Comparison of ENCODE assay signal across 8 mouse cellular contexts in genomic region chr10:117845597-117846259, GRCm38 (mm10). TPM values are rescaled to one million over a fixed set of nuclear protein-coding genes. Genes with fewer than 3 reads are reported as not detected.
DNase-seq lines count a peak whose midpoint lies in the region; ATAC-seq lines count a peak whose summit lies in the region.

Gene Rap1b, minus strand, starts transcription at chr10:117846035.

- DNase-seq in adipocyte (ENCODE audit: low spot score) = peak; percentile 90
- peak; percentile 91 for DNase-seq in embryo, embryonic 10 days (ENCODE audit: low spot score)
- DNase-seq in gastrocnemius, postnatal 14 days = peak; percentile 98
- peak; percentile 91 to 98 for DNase-seq in left cerebral cortex, postnatal 10 days (ENCODE audit: extremely low spot score in 1 of 2, low spot score in 2 of 2)
- peak; percentile 98 for DNase-seq in right cerebral cortex, postnatal 25 days
- DNase-seq in urinary bladder, postnatal 4 days (ENCODE audit: low spot score in 2 of 2) = peak; percentile 97

- intact Hi-C loops in gastrocnemius, postnatal 14 days (cut with DNase I; ENCODE audit: low total_unique reads) = no loop called here
- intact Hi-C loops in left cerebral cortex, postnatal 10 days (cut with DNase I) = loop anchor here (2.0 to 5.0 kb wide), 2 partner anchors 137 to 267 kb away; no protein-coding TSS in a partner anchor

- ATAC-seq in inflammation-experienced regulatory T-cells, adult 6 months = peak; percentile 63
- ATAC-seq in megakaryocyte-erythroid progenitor cell, adult 5-6 weeks (replicated peaks; ENCODE audit: low FRiP score, low TSS enrichment, poor library complexity, severe bottlenecking) = peak; percentile 84

RNA-seq across cellular contexts. Expression of gene Rap1b, which starts in this region (rescaled TPM):
- total RNA-seq in gastrocnemius, postnatal 14 days (2021) = 10 to 100 TPM; 29.5 to 36.0 TPM
- polyA plus RNA-seq in inflammation-experienced regulatory T-cells, adult 6 months (2017; shearing (Covaris generic)) = 100 to 1,000 TPM in 1 of 3 experiments, 10 to 100 TPM in 2; 60.4 to 128 (median 82.5) TPM
- 10 to 100 TPM; 88.9 to 94.5 TPM for total RNA-seq in left cerebral cortex, postnatal 10 days (2021)
- 56.8 and 92.2 TPM in 2 replicates for total RNA-seq in megakaryocyte-erythroid progenitor cell, adult 5-6 weeks (2014; fragmentation: Nextera tagmentation)
- 67.4 and 73.2 TPM in 2 replicates for total RNA-seq in megakaryocyte-erythroid progenitor cell, adult 5-6 weeks (2017)

Comparison
In these comparisons a context has a peak if more than half of its experiments do, and no peak if none do; other contexts are left out.
1. Peak in every context shown above with its lines: DNase-seq and ATAC-seq.